10 mouse cellular contexts compared by ENCODE assay signal in genomic region chr11:4076633-4077032, GRCm38 (mm10). TPM values are rescaled to one million over a fixed set of nuclear protein-coding genes. Genes with fewer than 3 reads are reported as not detected.
DNase-seq lines count a peak whose midpoint lies in the region; ATAC-seq lines count a peak whose summit lies in the region.
"Had no signal": no experiment of that assay in that cellular context is flagged by ENCODE, and none has a peak within 500 bp of the region (broad histone marks: within the 10 kb centered on the region; RNA-seq: fewer than 3 reads in every experiment).

No protein-coding gene starts in this region.

- no peaks in the 10 kb centered on the region for H3K4me1 ChIP-seq in midbrain, embryonic 11.5 days (ENCODE audit: control insufficient read depth, insufficient read depth, low read length)
- no peaks in the 10 kb centered on the region for H3K4me1 ChIP-seq in midbrain, embryonic 13.5 days (replicated peaks)
- no peaks in the 10 kb centered on the region for H3K4me1 ChIP-seq in embryonic facial prominence, embryonic 14.5 days (ENCODE audit: control insufficient read depth, insufficient read depth, low read length)
- H3K4me1 ChIP-seq: embryonic facial prominence, embryonic 15.5 days had no signal

- H3K9ac ChIP-seq in midbrain, embryonic 11.5 days (ENCODE audit: low read length) = no peak overlapping the region
- no peak overlapping the region for H3K9ac ChIP-seq in midbrain, embryonic 13.5 days (replicated peaks)
- H3K9ac ChIP-seq in embryonic facial prominence, embryonic 14.5 days (ENCODE audit: low read depth, low read length) = no peak overlapping the region
- H3K9ac ChIP-seq: embryonic facial prominence, embryonic 15.5 days had no signal

- H3K4me2 ChIP-seq in midbrain, embryonic 11.5 days = no peak overlapping the region
- no peak overlapping the region for H3K4me2 ChIP-seq in midbrain, embryonic 13.5 days (replicated peaks)
- H3K4me2 ChIP-seq in embryonic facial prominence, embryonic 14.5 days (ENCODE audit: low read depth, low read length) = no peak overlapping the region
- H3K4me2 ChIP-seq: embryonic facial prominence, embryonic 15.5 days had no signal

- no peaks in the 10 kb centered on the region for H3K9me3 ChIP-seq in midbrain, embryonic 11.5 days (ENCODE audit: control insufficient read depth, low read length)
- no peaks in the 10 kb centered on the region for H3K9me3 ChIP-seq in midbrain, embryonic 13.5 days
- no peaks in the 10 kb centered on the region for H3K9me3 ChIP-seq in embryonic facial prominence, embryonic 14.5 days (ENCODE audit: control insufficient read depth, low read length)
- H3K9me3 ChIP-seq: embryonic facial prominence, embryonic 15.5 days had no signal

- no peaks in the 10 kb centered on the region for H3K36me3 ChIP-seq in midbrain, embryonic 11.5 days (ENCODE audit: control insufficient read depth, insufficient read depth, low read length)
- no peaks in the 10 kb centered on the region for H3K36me3 ChIP-seq in midbrain, embryonic 13.5 days
- H3K36me3 ChIP-seq in embryonic facial prominence, embryonic 14.5 days (ENCODE audit: control insufficient read depth, insufficient read depth, low read length) = no peaks in the 10 kb centered on the region
- H3K36me3 ChIP-seq: embryonic facial prominence, embryonic 15.5 days had no signal

- DNase-seq in midbrain, embryonic 11.5 days (ENCODE audit: low spot score, missing footprints) = peak; percentile 92
- DNase-seq in adrenal gland, adult 2 months = peak; percentile 50
- peak; percentile 75 for DNase-seq in embryonic facial prominence, embryonic 14.5 days (ENCODE audit: low spot score)
- DNase-seq in retina, embryonic 14.5 days (ENCODE audit: low spot score) = peak; percentile 75
- no peak for DNase-seq in left cerebral cortex, adult 8-10 months (ENCODE audit: low spot score in 2 of 2)

- no peak overlapping the region for H3K27ac ChIP-seq in midbrain, embryonic 11.5 days (ENCODE audit: low read depth, low read length)
- H3K27ac ChIP-seq in midbrain, embryonic 13.5 days = no peak overlapping the region
- no peak overlapping the region for H3K27ac ChIP-seq in embryonic facial prominence, embryonic 14.5 days (replicated peaks; ENCODE audit: low read depth, low read length)
- H3K27ac ChIP-seq: embryonic facial prominence, embryonic 15.5 days had no signal

- no peaks in the 10 kb centered on the region for H3K27me3 ChIP-seq in midbrain, embryonic 11.5 days (ENCODE audit: control insufficient read depth, insufficient read depth, low read length)
- no peaks in the 10 kb centered on the region for H3K27me3 ChIP-seq in midbrain, embryonic 13.5 days
- no peaks in the 10 kb centered on the region for H3K27me3 ChIP-seq in embryonic facial prominence, embryonic 14.5 days (replicated peaks; ENCODE audit: control insufficient read depth, insufficient read depth, low read length)
- H3K27me3 ChIP-seq: embryonic facial prominence, embryonic 15.5 days had no signal

- 13% methylated on average over 8 of the region's 8 CpGs for WGBS in midbrain, embryonic 11.5 days
- WGBS in midbrain, embryonic 13.5 days = 18% methylated on average over 8 of the region's 8 CpGs
- 10% methylated on average over 8 of the region's 8 CpGs for WGBS in embryonic facial prominence, embryonic 14.5 days

- ATAC-seq in midbrain, embryonic 11.5 days (ENCODE audit: low FRiP score) = no peak
- no peak for ATAC-seq in midbrain, embryonic 13.5 days
- ATAC-seq in embryonic facial prominence, embryonic 14.5 days (ENCODE audit: low read depth) = no peak
- no peak for ATAC-seq in erythroblast, adult 5-6 weeks (replicated peaks; ENCODE audit: low FRiP score, poor library complexity, severe bottlenecking)

- no peak overlapping the region for H3K4me3 ChIP-seq in midbrain, embryonic 11.5 days (ENCODE audit: low read depth, low read length)
- no peak overlapping the region for H3K4me3 ChIP-seq in midbrain, embryonic 13.5 days (replicated peaks)
- no peak overlapping the region for H3K4me3 ChIP-seq in embryonic facial prominence, embryonic 14.5 days (ENCODE audit: low read depth, low read length)
- H3K4me3 ChIP-seq: embryonic facial prominence, embryonic 15.5 days had no signal

RNA-seq across cellular contexts. Expression of gene Sec14l3, which starts 12.0 kb away (rescaled TPM):
- not detected in 2 replicates for polyA plus RNA-seq in midbrain, embryonic 11.5 days (2014; fragmentation: Nextera tagmentation; extraction: Ambion mirVana)
- polyA plus RNA-seq in midbrain, embryonic 13.5 days (2015; fragmentation: Nextera tagmentation; extraction: Ambion mirVana) = 0.26 TPM in 1 of 2 replicates, not detected in the other
- not detected for total RNA-seq in adrenal gland, adult 2 months (2021)
- polyA plus RNA-seq in adrenal gland, adult 2 months (2012; rRNA removed) = 0.10 TPM in 1 of 2 replicates, not detected in the other
- polyA plus RNA-seq in embryonic facial prominence, embryonic 14.5 days (2014; fragmentation: Nextera tagmentation; extraction: Ambion mirVana) = 1.7 and 6.8 TPM in 2 replicates
- total RNA-seq in erythroblast, adult 5-6 weeks (2015; ENCODE audit: low replicate concordance) = not detected in 2 replicates
- total RNA-seq in erythroblast, adult 5-6 weeks (2017; ENCODE audit: low replicate concordance) = not detected in 2 replicates
- 1 to 10 TPM; 1.0 to 1.7 (median 1.4) TPM for total RNA-seq in left cerebral cortex, adult 8-10 months (2022)
- total RNA-seq: liver, adult 2 months had no signal
- polyA plus RNA-seq: liver, adult 2 months; spleen, adult 2 months had no signal

RNA-seq across cellular contexts. Expression of gene Mtfp1, which starts 18.6 kb away (rescaled TPM):
- 5.7 TPM in 2 replicates for polyA plus RNA-seq in midbrain, embryonic 11.5 days (2014; fragmentation: Nextera tagmentation; extraction: Ambion mirVana)
- 4.9 and 6.6 TPM in 2 replicates for polyA plus RNA-seq in midbrain, embryonic 13.5 days (2015; fragmentation: Nextera tagmentation; extraction: Ambion mirVana)
- 10 to 100 TPM; 19.3 to 24.2 TPM for total RNA-seq in adrenal gland, adult 2 months (2021)
- 40.4 and 43.8 TPM in 2 replicates for polyA plus RNA-seq in adrenal gland, adult 2 months (2012; rRNA removed)
- 7.5 and 8.1 TPM in 2 replicates for polyA plus RNA-seq in embryonic facial prominence, embryonic 14.5 days (2014; fragmentation: Nextera tagmentation; extraction: Ambion mirVana)
- 1.9 and 8.2 TPM in 2 replicates for total RNA-seq in erythroblast, adult 5-6 weeks (2015; ENCODE audit: low replicate concordance)
- total RNA-seq in erythroblast, adult 5-6 weeks (2017; ENCODE audit: low replicate concordance) = 3.7 and 5.6 TPM in 2 replicates
- 10 to 100 TPM; 67.7 to 84.0 (median 72.4) TPM for total RNA-seq in left cerebral cortex, adult 8-10 months (2022)

RNA-seq across cellular contexts. Expression of gene Sec14l4, which starts 45.4 kb away (rescaled TPM):
- not detected in 2 replicates for polyA plus RNA-seq in midbrain, embryonic 11.5 days (2014; fragmentation: Nextera tagmentation; extraction: Ambion mirVana)
- not detected in 2 replicates for polyA plus RNA-seq in midbrain, embryonic 13.5 days (2015; fragmentation: Nextera tagmentation; extraction: Ambion mirVana)
- total RNA-seq in adrenal gland, adult 2 months (2021) = 1 to 10 TPM; 3.2 to 7.2 TPM
- polyA plus RNA-seq in adrenal gland, adult 2 months (2012; rRNA removed) = 1.2 and 1.7 TPM in 2 replicates
- polyA plus RNA-seq in embryonic facial prominence, embryonic 14.5 days (2014; fragmentation: Nextera tagmentation; extraction: Ambion mirVana) = 0.29 and 0.88 TPM in 2 replicates
- not detected in 2 replicates for total RNA-seq in erythroblast, adult 5-6 weeks (2015; ENCODE audit: low replicate concordance)
- not detected in 2 replicates for total RNA-seq in erythroblast, adult 5-6 weeks (2017; ENCODE audit: low replicate concordance)
- 1 to 10 TPM in 1 of 4 experiments, under 1 TPM in 3; 0.23 to 1.0 (median 0.37) TPM for total RNA-seq in left cerebral cortex, adult 8-10 months (2022)

RNA-seq across cellular contexts. Expression of gene Sec14l2, which starts 46.6 kb away (rescaled TPM):
- polyA plus RNA-seq in midbrain, embryonic 11.5 days (2014; fragmentation: Nextera tagmentation; extraction: Ambion mirVana) = 1.9 TPM in 2 replicates
- polyA plus RNA-seq in midbrain, embryonic 13.5 days (2015; fragmentation: Nextera tagmentation; extraction: Ambion mirVana) = 2.3 and 3.2 TPM in 2 replicates
- 1 to 10 TPM; 1.8 to 2.2 TPM for total RNA-seq in adrenal gland, adult 2 months (2021)
- polyA plus RNA-seq in adrenal gland, adult 2 months (2012; rRNA removed) = 0.59 and 0.71 TPM in 2 replicates
- 2.2 and 3.2 TPM in 2 replicates for polyA plus RNA-seq in embryonic facial prominence, embryonic 14.5 days (2014; fragmentation: Nextera tagmentation; extraction: Ambion mirVana)
- 1.5 and 7.7 TPM in 2 replicates for total RNA-seq in erythroblast, adult 5-6 weeks (2015; ENCODE audit: low replicate concordance)
- total RNA-seq in erythroblast, adult 5-6 weeks (2017; ENCODE audit: low replicate concordance) = 2.5 and 9.9 TPM in 2 replicates
- total RNA-seq in left cerebral cortex, adult 8-10 months (2022) = 10 to 100 TPM; 35.3 to 36.8 (median 36.4) TPM

RNA-seq across cellular contexts. Expression of gene Rnf215, which starts 58.4 kb away (rescaled TPM):
- 23.5 and 26.7 TPM in 2 replicates for polyA plus RNA-seq in midbrain, embryonic 11.5 days (2014; fragmentation: Nextera tagmentation; extraction: Ambion mirVana)
- polyA plus RNA-seq in midbrain, embryonic 13.5 days (2015; fragmentation: Nextera tagmentation; extraction: Ambion mirVana) = 43.9 and 45.9 TPM in 2 replicates
- 10 to 100 TPM; 21.7 to 25.0 TPM for total RNA-seq in adrenal gland, adult 2 months (2021)
- 34.6 and 40.2 TPM in 2 replicates for polyA plus RNA-seq in adrenal gland, adult 2 months (2012; rRNA removed)
- 34.8 and 36.5 TPM in 2 replicates for polyA plus RNA-seq in embryonic facial prominence, embryonic 14.5 days (2014; fragmentation: Nextera tagmentation; extraction: Ambion mirVana)
- 1.5 and 2.5 TPM in 2 replicates for total RNA-seq in erythroblast, adult 5-6 weeks (2015; ENCODE audit: low replicate concordance)
- total RNA-seq in erythroblast, adult 5-6 weeks (2017; ENCODE audit: low replicate concordance) = 4.7 and 8.6 TPM in 2 replicates
- total RNA-seq in left cerebral cortex, adult 8-10 months (2022) = 10 to 100 TPM; 24.8 to 35.0 (median 31.1) TPM

Comparison
In these comparisons a context has a peak if more than half of its experiments do, and no peak if none do; other contexts are left out.
1. DNase-seq: peak in midbrain, embryonic 11.5 days (single experiment), adrenal gland, adult 2 months (single experiment), embryonic facial prominence, embryonic 14.5 days (single experiment) and retina, embryonic 14.5 days (single experiment); none in left cerebral cortex, adult 8-10 months (0 of 2).